Mouse (Mus musculus) regulatory T cell (primary cell): ENCODE measurements around the gene Rbms3.

Source experiments
- in situ Hi-C: fragments of 300-600 bp; cut with MboI, MseI; formaldehyde crosslinking; loops from one replicate; pipeline ENCODE4 v1.15.1; 2025; ENCODE audit warnings: high pct_unique_total_duplicates

The Rbms3 gene

DNA sequence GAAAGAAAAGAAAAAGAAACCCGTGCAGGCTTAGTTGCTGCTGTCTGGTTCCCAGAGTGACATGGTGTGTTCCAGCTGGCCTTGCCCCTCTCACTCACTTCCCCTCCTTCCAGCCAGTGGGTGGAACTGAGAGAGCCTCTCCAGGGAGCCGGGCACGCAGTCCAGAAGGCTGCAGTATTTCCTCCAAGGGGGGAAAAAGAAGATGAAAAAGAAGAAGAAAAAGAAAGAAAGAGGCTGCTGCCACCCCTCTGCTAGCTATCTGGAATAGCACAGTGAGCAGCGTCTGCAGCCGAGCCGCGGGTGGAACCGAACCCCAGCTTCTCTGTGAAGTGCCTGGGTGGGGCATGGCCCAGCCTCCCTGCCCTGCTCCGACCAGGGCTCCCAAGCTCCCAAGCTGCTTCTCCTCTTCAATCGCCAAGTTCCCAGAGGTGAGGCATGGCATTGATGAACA, 377.3 kb downstream of the Rbms3 start:
- in situ Hi-C loops: no loop called here

DNA sequence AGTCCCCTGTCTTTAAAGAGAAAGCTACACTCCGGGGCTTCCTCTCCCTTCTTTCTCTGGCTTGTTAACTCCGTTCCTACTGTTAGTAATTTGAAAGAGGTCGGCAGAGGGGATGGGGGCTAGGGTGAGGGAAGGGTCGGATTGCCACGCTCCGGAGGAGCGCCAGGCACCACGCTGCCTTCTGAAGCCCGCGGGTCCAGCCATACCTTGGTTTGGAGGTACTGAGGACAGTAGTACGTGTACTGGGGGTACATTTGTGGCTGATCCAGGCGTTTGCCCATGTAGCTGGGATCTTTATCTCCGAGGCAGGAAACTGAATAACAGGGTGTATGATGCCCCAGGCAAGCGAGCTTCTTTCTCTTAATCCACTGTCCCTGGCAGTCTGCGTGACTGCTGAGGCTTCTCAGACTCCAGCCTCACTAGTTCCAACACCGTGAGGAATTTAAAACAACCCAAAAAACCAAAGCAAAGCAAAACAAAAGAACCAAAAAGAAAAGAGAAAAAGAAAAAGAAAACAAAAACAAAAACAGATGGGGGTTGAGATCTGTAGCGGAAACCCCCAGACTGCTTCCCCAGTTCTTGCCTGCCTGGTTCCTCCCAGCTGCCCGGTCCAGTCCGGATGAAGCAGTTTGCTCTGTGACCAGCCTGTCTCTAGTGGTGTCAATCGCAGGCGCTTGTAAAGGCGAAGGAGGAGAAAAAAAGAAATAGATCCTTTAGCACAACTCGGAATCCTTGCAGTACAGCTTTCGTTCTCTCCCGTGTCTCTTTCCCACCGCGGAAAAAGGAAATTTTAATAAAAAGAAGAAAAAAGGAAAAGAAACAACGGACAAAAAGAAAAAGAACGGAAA, 378.0 kb downstream of the Rbms3 start:
- in situ Hi-C loops: no loop called here

DNA sequence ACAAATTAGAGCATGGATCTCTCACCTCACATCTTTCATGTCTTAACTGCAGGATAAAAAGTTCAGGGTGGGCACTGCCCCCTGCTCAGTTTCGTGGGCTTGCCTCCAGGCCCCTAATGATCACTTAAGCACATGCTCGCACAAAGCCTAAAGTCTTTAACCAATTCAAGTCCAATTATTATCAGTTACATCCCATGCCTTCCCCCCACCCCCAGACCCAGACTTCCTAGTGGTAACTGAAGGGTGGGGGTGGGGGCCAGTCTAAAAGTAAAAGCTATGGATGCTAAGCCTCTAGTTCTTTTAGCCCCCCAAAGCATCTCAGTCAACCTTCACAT, 378.9 kb downstream of the Rbms3 start:
- in situ Hi-C loops: no loop called here

DNA sequence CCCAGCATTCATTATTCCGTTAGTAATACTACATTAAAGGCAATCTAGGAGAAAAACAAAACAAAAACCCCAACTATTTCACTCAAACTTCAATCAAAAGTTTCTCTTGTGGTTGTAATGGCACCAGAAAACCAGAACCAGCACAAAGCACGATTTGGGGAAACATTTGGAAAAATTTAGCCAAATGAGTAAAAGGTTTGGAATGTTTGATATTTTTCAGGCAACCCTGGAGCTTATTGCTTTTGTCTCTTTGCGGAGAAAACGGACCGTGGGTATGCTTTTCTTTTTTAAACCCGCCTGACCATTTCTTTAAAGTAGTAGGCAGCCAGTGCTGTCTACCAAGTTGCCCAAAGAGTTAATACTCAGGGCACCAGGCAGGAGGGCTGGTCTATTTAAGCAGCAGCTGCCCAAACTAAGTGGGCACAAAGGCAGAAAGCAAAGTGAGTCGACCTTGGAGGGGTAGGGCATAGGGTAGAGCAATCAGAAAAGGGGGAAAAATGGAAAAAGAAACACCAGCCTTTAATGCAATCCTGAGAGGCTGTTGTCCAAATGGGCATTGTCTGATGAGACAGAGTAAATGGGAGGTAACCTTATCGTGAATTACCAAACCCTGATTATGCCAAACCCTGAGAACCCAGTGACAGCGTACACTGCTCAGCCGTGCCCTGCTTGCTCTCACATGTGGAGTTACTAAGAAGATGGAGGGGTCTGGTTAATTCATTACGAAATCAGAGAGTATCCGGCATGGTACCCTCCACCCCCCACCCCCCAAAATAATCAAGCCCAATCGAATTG, 379.5 kb downstream of the Rbms3 start:
- in situ Hi-C loops: no loop called here

DNA sequence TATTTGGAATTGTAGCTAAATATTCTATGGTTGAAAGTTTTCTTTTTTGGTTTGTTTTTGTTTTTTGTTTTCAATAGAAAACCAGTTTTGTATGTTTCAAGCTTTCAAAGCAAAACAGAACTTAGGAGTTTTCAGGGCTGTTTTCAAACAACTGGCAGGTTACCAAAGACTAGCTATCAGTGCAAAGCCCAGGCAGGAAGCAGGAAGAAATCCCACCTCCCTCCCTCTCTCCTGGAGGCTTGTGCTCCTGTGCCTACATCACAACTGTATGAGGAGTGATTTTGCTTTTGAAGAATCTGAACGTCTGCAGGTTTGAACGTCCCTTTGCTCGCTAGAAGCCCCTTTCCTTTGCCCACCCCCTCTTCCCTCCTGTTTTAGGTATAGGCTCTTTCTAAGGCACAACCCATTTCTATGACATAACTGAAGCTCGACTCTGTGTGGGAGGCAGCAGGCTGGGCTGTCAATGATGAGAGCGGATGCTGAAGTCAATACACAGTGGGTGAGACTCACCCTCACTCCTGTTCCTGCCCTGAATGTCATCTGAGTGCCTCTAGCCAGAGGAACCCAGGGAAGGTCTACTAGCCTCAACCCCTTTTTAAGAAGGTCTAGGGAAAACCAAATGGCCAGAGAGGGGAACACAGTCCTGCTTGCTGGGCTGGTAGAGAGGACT, 382.3 kb downstream of the Rbms3 start:
- in situ Hi-C loops: no loop called here

DNA sequence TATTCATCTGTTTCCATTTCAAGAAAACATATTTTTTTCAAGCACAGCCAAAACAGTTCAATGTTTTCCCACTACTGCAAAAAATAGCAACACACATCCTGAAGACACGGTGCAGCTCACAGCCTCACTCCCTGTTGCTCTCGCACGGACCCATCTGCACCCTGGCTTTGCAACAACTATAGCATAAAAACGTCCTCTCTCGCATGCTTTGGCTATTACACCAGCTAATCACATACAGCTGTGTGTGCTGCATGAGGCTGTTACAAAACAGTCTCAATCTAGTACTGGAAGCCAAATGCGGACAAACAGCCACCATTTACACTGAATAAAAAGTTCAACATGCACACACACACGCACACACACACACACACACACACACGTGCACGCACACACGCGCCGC, 383.5 kb downstream of the Rbms3 start:
- in situ Hi-C loops: no loop called here

DNA sequence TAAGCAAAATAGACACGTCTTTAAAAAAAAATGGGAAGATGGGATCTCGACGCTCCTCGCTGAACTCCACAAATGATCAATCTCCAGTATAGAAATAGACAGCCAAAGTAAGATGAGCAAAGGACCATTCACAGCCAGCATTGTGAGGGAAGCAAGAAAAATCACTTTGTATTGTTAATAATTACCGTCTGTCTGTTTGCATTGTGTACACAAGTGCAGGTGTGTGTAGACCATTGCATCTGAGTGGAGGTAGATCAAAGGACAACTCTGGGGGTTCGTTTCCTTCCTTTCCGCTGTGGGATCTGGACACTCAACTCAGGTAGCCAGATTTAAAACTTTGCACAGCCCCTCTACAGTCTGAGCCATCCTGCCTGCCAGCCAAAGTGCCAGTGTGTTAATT, 386.3 kb downstream of the Rbms3 start:
- in situ Hi-C loops: no loop called here

DNA sequence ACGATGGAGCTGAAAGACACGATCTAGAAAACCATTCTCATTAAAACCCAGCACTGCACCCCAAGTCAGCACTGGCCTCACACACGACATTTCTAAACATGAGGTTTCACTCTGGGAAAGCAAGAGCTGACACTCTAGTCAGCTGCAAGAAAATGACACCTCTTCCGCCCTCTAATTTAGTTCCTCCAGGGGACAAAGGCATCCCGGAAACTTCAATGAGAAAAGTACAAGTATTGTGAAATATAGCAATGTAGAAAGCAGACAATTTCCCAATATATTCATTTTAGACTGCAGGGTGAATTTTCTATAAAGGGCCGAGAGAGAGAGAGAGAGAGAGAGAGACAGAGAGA, 395.0 kb downstream of the Rbms3 start:
- in situ Hi-C loops: no loop called here

DNA sequence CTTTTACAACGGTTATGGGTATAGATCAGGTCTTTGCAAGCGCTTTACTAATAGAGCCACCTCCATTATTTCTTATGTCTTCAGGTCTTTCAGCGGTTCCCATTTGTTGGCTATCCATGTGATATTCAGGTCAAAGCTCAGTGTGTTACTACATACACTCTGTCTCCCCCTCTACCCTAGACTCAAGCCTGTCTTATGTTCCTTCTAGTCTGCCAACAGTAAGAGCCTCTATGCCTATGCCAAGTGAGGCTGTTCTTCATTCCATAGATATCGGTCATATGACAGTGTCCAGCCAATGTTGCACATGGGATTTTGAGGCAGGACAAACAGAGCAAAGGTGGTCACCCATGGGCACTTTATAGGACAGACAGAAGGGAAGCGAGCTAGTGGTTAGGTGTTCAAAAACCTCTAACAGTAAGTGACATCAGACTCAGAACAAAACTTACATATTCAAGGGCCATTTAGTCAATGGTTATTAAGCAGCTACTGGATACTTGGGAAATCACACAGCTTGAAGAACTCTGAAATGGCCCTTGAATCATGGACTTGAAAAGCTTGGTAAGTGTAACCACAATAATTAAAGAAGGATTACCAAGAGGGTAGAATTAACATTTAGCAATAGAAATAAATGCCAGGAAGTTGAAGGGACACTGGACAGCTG, 395.5 kb downstream of the Rbms3 start:
- in situ Hi-C loops: no loop called here

DNA sequence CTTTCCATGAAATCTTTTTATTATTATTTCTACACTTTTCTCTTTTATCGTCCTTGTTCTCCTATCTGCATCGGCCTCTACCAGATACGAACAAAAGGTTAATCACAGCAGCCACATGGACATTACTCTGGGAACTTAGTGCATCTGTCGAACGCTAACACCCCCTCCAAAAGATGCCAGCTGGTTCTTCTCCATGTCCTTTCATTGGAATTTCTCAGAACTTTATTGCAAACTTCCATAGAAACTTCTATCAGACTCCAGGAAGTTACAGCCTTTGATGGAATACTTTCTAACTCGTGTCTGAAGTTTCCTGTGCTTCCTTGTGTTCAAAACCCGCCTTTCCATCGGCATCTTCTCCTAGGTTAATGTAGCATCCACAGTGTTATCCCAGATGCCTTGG, 407.0 kb downstream of the Rbms3 start:
- in situ Hi-C loops: no loop called here

DNA sequence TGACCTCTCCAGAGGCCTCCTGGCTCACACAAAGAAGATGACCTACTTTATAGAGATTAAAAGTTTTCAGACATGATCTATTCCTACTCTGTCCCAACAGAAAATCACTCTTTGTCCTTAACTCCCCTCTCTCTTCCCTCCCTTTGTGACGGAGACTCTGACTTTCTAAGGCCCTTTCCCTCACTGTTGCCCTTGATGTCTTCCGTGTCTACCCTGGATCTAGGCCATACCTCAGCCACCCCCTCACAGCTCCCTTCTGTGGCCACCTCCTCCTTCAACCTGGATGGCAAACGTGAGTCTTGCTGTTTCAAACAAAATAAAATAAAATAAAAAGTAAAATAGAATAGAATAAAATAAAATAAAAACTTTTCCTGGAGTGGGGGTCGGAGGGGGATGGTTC, 408.2 kb downstream of the Rbms3 start:
- in situ Hi-C loops: no loop called here

DNA sequence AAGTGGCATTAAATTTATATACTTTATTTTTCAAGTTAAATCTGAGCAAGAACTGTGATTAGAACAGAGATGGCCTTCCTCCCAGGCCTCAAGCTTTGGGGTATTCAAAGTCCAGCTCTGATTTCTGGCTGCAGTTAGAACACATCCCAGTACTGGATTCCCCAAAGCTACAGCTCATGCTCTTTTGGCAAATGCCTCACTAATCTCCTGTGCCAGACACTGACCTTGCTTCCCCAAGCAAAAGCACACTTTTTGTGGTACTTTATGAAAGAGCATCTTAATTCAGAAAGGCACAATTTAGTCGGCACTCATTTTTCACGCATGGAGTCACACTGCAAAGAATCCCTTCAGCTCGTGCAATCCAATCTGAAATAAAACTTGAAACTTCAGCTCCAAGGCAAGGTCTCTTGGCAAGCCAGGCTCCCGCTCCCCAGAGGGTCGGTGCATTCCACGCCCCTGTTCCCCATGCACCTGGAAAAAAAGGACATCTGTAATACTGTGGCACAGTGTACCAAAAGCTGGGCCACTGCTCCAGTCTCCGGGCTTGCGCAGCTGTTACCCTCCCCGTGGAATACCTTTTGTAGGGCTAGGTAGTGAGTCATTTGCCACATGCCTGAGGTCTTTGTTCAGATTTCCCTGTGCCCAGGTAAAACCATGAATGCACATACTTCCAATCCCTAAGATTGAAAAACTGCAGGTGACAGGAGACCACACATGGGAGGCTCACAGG, 413.5 kb downstream of the Rbms3 start:
- in situ Hi-C loops: no loop called here

DNA sequence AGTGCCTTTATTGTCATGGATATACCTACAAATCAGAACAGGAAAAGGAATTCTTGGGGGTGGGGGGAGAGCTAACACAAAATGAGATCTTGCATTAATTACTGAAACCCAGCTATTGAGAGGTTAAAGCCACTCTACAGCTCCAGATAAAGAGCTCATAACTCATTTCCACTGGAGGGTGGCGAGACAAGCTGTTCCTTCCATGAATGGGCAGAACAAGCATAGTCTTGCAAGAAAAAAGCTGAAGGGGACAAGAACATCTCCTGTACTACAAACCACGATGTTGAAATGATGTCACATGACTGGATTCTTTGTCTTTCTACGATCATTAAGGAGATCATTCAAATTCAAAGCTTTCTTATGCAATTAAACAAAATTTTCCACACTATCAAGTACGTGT, 417.7 kb downstream of the Rbms3 start:
- in situ Hi-C loops: no loop called here

DNA sequence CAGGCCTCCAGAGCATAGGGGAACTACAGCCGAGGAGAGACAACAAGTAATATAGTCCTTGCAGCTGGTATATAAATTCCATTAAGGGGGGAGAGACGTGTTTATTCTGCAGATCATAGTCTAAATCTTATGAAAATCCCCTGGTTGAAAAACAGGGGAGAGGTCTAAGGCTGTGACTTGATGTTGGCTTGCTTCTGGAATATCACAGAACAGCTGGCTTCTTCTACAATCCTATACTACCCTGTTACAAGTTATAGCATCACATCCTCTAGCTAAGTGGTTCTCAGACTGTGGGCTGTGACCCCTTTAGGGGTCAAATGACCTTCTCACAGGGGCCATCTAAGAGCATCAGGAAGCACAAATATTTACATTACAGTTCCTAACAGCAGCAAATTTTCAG, 419.4 kb downstream of the Rbms3 start:
- in situ Hi-C loops: no loop called here

DNA sequence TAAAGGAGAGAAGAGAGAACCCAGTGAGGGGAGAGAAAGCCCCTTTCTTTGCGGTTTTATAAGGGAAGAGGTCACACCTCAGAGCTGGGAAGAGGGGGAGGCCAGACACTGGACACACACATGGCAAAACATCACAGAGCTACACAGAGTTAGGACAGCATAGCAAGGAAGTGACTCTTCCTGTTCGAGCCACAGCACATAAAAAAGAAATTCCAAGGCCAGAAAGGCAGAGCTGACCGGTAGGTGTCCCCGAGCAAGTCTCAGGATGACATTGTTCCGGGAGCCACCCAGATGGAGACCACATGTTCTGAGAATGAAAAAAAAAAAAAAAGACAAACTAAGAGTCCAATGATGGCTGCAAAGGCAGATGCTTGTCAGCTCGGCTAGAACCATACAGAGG, 424.3 kb downstream of the Rbms3 start:
- in situ Hi-C loops: no loop called here

DNA sequence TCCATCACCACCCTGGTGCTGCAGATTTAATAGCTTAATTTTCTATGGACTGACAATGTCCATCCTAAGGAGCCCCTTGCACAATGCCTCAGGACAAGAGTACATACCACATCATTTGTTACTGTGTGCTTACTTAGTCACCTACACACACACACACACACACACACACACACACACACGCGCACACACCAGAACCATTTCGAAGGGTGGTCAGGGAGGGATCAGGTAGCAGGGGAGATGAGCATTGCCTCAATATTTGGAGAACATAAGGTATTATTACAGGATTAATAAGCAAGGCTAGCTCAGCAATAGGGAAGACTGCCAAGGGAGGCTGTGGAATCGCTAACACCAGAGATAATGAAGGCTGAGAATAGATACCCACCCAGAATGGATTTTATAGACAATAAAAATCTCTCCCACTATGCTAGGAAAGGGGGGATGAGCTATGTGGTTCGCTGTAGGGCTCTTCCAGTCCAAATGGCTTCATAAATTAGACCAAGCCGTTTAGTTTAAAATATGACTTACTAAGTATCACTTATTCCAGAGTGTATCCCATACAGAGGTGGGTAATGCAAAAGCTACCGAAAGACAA, 429.6 kb downstream of the Rbms3 start:
- in situ Hi-C loops: no loop called here

DNA sequence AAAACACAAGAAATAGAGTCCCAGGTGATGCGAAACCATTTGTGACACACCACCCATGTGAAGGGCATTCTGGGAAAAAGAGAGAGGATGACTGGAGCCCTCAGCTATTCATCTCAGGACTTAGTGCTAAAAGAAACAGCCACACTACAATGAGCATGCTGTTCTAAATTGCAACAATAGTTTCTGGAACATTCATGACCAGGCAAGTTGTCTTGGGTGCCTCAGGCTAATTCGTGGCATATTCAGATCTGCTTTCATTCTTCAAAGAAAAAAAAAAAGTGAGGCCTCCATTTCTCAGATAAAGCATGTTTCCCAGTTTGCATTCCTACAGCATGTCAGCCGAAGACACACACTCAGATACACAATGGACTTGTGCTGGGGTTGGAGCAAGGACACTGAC, 432.2 kb downstream of the Rbms3 start:
- in situ Hi-C loops: no loop called here

DNA sequence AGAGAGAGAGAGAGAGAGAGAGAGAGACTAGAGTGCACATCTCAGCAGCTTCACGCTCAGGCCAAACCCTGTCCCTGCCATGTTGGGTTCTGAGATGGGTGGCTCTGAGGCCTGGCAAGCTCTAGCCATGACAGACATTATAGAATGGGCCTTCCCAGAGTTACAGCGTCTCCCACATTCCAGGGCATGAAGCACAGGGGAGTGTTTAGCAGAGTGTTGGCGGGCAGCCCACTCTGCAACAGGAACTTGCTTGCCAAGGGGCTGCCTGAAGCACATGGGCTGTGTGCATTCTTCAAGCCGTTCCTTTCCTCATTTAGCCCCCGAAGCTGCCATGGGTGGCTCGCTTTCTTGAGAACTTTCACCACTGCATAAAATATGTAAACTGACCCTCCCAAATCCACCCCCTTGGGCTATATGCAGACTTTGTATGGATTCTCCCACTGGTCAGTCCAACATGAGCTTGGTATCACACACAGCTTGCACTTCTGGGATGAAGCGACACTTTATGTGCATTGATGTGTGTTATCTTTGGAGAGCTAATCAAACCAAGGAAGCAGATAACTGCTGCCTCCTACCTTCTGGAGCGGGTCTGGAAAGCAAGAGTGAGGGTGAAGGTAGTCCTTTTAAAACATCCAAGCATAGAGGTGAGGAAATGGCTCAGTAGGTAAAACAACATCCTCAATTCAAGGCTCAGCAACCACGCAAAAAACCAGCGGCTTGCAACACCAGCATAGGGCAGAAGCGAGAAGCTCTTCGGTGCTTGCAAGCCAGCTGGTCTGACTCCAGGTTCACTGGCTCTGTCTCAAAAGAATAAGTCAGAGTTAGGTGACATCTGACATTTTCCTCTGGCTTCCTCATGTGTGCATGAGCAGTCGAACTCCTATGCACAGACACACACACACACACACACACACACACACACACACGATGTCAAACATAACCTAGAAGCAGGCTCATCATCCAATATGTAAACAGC, 436.9 kb downstream of the Rbms3 start:
- in situ Hi-C loops: no loop called here

DNA sequence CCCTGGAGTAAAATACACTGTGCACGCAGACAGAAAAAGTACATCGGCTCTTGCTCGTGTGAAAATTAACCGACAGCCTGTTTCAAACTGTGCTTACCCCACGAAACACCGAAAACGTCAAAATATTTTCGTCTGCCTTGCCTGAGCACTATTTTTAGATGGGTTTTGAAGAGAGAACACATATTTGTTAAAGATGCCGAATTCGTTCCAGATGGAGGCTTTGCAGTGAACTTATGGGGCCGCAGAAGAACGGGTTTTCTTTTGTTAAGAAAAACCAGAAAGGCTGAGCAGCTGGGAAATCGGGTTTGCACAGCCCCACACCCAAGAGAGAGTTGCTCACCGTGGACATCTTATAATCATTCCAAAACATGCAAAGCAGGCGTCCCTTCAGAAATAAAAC, 437.6 kb downstream of the Rbms3 start:
- in situ Hi-C loops: no loop called here

DNA sequence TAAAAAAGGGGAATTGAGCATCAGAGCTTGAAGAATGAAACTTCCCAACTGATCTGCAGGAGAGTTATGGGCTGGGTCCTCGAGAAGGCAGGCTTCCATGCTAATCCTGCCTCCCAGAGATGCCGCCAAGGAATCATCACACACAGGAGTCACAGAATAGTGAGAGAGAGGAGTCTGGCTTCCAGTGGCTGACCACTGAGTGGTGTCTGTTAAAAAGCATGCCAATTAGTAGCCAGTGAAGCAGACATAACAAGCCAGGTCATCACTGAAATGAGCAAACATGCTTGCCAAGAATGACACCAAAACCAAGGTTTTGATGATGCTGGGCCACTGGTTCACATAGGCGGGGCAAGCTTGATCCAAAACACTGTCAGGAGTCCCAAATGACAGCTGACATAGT, 441.3 kb downstream of the Rbms3 start:
- in situ Hi-C loops: no loop called here
